Mouse (Mus musculus) cerebellum, postnatal 14 days (tissue): ENCODE data around the gene Rab8b.
"Not testable (repeated sequence)": the region's sequence is repeated elsewhere in the genome, so short reads cannot be mapped to it uniquely, and the experiment has no call there.

Experiments
- DNase-seq, 2 experiments: peaks; one replicate each; pipeline ENCODE4 v3.0.0; 2021; ENCODE audit warnings: mixed read lengths in 2 of 2

The Rab8b gene

DNA sequence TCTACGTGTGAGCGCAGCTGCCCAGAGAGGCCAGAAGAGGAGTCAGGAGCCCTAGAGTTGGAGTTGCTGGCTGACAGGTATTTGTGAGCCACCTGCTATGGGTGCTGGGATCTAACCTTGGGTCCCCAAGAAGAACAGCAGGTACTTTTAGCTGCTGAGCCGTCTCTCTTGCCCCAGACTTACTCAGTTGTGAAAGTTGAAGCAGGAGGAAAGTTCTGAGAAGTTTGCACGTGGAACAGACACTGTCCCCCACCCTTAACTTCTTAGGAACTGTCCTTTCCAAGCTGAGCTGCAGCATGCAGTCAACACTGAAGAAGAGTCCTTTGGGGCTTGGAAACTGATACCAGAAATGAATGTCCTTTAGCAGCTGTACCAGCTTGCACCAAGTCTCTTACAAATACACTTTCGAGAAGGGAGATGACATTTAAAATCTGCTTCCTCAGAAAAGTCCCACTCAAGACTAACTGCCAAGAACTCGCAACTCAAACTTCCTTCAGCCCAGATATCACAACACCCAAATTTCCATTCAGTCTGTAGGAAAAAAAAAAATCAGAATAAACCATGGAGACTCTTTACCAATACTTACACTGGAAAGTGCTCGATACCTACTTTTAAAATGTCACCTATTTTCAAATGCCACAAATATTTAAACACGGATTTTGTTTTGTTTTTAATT, 2.1 kb downstream of the Rab8b start:
- no peak for DNase-seq

- DNase-seq: no peak
Measured at GRCm38 (mm10) chr9:66915869-66916785, 3.4 kb downstream of the Rab8b start.

- no peak for DNase-seq
Measured at GRCm38 (mm10) chr9:66915401-66915800, 4.1 kb downstream of the Rab8b start.

GRCm38 (mm10) chr9:66914540-66914939, 4.9 kb downstream of the Rab8b start:
- no peak for DNase-seq

DNA sequence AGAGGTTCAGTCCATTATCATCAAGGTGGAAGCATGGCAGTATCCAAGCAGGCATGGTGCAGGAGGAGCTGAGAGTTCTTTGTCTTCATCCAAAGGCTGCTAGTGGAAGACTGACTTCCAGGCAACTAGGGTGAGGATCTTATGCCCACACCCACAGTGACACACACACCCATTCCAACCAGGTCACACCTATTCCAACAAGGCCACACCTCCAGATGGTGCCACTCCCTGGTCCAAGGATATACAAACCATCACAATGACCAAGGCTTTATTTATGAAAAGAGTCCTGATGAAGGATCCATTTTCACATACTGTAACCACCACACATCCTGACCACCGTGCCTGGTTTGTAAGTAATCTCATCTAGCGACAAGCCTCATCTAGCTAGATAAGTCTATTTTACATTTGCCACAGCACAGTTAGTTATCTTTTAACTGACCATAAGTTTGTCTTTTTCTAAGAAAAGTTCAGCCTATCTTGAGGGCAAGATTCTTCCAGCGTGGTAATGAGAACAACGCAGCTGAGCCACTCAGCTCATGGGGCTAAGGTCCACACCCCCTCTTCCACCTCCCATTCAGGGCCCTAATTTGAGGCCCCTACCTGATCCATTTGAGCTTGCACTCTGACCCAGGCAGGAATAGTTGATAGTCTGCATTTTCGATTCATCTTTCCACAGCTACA, 6.1 kb downstream of the Rab8b start:
- not testable (repeated sequence) for DNase-seq

- no peak for DNase-seq
Measured at GRCm38 (mm10) chr9:66912304-66912703, 7.2 kb downstream of the Rab8b start.

GRCm38 (mm10) chr9:66910677-66911076, 8.8 kb downstream of the Rab8b start:
- DNase-seq: no peak

- DNase-seq: no peak
Measured at GRCm38 (mm10) chr9:66909922-66910321, 9.6 kb downstream of the Rab8b start.

- no peak for DNase-seq
Measured at GRCm38 (mm10) chr9:66907746-66908397, 11.6 kb downstream of the Rab8b start.

DNA sequence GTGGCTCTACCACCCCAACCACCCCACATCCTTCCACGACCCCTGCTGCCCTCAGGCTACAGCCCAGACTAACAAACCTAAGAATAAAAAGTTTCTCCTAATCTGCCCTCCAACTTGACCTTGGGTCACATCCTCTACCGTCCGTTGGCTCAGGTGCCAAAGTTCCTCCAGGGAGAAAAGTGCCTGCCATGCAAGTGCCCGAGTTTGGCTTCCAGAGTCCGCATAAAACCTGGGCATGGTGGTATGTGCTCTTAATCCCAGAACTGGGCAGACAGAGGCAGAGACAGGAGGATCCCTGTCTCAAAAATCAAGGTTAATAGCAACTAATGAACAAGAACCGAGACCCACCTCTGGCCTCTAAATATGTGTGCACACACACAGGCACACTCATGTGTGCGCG, 12.4 kb downstream of the Rab8b start:
- DNase-seq: no peak

- no peak for DNase-seq
Measured at GRCm38 (mm10) chr9:66905990-66906389, 13.5 kb downstream of the Rab8b start.

DNA sequence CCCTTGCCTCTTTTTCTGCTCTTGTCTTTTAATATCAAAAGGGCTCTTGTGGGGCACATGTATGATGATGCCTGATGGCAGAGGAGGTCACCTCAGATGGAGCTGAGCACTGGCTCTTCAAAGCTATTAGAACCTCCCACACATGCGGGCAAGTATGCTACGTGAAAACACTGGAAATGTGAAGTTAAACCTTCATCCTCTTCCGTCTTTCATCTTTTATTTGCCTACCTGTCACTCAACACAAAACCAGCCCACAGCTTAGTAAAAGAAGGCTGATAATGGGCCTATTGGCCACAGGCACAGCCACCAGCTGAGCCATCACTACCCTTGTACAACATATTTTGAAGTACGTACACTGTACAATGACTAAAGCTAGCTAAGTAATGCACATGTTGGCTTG, 20.0 kb downstream of the Rab8b start:
- no peak for DNase-seq

GRCm38 (mm10) chr9:66899072-66899471, 20.4 kb downstream of the Rab8b start:
- DNase-seq: no peak

DNA sequence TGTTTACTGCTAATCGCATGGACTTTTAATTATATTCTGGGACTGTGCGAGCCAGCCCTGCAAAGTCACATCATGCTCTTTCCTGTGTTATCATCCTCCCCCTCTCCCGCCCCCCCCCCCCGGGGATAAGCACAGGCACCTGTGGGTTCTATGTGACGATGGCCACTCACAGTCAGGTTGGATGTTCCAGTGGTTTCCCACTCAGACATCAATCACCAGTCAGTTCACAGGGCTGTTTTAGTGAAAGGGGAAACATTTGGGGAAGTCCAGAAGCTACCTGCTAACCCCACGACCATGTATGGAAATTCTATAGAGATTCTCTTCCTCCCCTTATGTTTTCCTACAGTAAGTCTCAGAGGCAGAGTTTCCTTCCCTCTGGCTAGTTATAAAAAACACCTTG, 21.6 kb downstream of the Rab8b start:
- DNase-seq: no peak

GRCm38 (mm10) chr9:66896951-66897350, 22.5 kb downstream of the Rab8b start:
- no peak for DNase-seq

GRCm38 (mm10) chr9:66895995-66896394, 23.5 kb downstream of the Rab8b start:
- DNase-seq: no peak

DNA sequence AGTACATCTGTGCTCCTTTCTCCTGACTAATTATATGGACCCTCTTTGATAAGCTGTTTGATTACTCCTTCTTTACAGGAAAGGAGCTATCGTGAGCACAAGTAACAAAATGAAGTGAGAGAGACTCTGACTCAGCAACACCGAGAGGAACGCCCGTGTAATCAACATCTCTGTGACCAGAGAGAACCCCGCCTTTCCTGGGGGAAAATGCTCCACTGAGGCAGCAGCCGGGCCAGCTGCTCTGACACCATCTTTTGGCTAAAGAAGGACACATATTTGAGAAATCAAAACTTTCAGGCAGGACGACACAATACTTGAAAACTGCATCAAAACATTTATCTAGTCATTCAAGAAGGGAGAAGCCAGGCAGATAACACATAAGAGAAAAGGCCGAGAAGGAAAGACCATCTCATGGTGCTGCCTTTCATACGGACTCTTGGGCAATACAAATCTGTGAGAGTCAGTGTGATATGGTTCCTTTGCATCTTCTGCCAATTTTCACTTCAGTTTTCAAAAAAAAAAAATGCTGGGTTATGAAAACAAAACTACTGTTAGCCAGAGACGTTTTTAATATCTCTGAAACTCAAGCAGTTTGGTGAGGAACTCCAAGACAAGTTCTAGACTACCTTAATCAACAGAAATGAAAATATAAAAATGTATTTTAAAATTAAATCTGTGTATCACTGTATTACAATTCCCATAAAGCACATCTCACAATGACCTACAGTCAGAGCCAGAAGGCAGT, 24.3 kb downstream of the Rab8b start:
- no peak for DNase-seq

- DNase-seq: no peak
Measured at GRCm38 (mm10) chr9:66894421-66894820, 25.1 kb downstream of the Rab8b start.

DNA sequence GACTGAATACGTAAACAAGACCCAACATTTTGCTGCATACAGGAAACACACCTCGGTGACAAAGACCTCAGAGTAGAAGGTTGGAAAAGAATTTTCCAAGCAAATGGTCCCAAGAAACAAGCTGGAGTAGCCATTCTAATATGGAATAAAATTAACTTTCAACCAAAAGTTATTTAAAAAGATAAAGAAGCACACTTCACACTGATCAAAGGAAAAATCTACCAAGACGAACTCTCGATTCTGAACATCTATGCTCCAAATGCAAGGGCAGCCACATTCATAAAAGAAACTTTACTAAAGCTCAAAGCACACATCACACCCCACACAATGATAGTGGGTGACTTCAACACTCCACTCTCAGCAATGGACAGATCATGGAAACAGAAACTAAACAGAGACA, 27.0 kb downstream of the Rab8b start:
- not testable (repeated sequence) for DNase-seq

- no peak for DNase-seq
Measured at GRCm38 (mm10) chr9:66887960-66888610, 31.4 kb downstream of the Rab8b start.

- DNase-seq: no peak
Measured at GRCm38 (mm10) chr9:66887301-66887902, 32.1 kb downstream of the Rab8b start.
